Mouse (Mus musculus) thymus, postnatal 0 days (tissue): ENCODE results near the gene Zfyve27. TPM values are rescaled to one million over a fixed set of nuclear protein-coding genes. Genes with fewer than 3 reads are reported as not detected.
A peak's percentile ranks its signal among the peaks of the same experiment; 100 is the strongest.

Experiments
- DNase-seq: peaks from one replicate; pipeline ENCODE4 v3.0.0-alpha.2; 2015; ENCODE audit warnings: low spot score
- polyA plus RNA-seq: library from polyadenylated mRNA; unstranded; fragments of >200 nt; fragmentation: Nextera tagmentation; extraction: Ambion mirVana; gene quantifications from 2 replicates; pipeline ENCODE4 v1.2.1, GENCODE M21; 2015

The Zfyve27 gene
- polyA plus RNA-seq, 1 experiment from 2014 or later, result 31.4 TPM

- no peak for DNase-seq
These were observed 13.7 kb downstream of the Zfyve27 start for GRCm38 (mm10) chr19:42177461-42177860.

- DNase-seq, result no peak
These were observed 15.6 kb downstream of the Zfyve27 start for GRCm38 (mm10) chr19:42179356-42179755.

GRCm38 (mm10) chr19:42182673-42183072 is 18.9 kb downstream of the Zfyve27 start:
- DNase-seq, result no peak

- DNase-seq, result no peak
These were observed 26.0 kb downstream of the Zfyve27 start for GRCm38 (mm10) chr19:42189735-42190134.

GRCm38 (mm10) chr19:42190494-42190893 is 26.7 kb downstream of the Zfyve27 start:
- DNase-seq, result peak; percentile 34

GRCm38 (mm10) chr19:42193311-42193710 is 29.6 kb downstream of the Zfyve27 start:
- DNase-seq, result no peak

GRCm38 (mm10) chr19:42196378-42196777 is 32.6 kb downstream of the Zfyve27 start:
- DNase-seq, result no peak

GRCm38 (mm10) chr19:42197066-42197465 is 33.3 kb downstream of the Zfyve27 start:
- DNase-seq, result no peak

GRCm38 (mm10) chr19:42198026-42198425 is 34.3 kb downstream of the Zfyve27 start:
- no peak for DNase-seq

- no peak for DNase-seq
These were observed 38.1 kb downstream of the Zfyve27 start, which contains the start of gene Sfrp5 for GRCm38 (mm10) chr19:42201696-42202381. Sfrp5 (minus strand) TSS chr19:42202252.

GRCm38 (mm10) chr19:42202467-42202866 is 38.7 kb downstream of the Zfyve27 start:
- DNase-seq, result no peak

GRCm38 (mm10) chr19:42204306-42204705 is 40.6 kb downstream of the Zfyve27 start:
- no peak for DNase-seq

GRCm38 (mm10) chr19:42205201-42205600 is 41.5 kb downstream of the Zfyve27 start:
- DNase-seq, result no peak

GRCm38 (mm10) chr19:42209485-42209884 is 45.7 kb downstream of the Zfyve27 start:
- no peak for DNase-seq

- no peak for DNase-seq
These were observed 46.2 kb downstream of the Zfyve27 start for GRCm38 (mm10) chr19:42209976-42210375.

GRCm38 (mm10) chr19:42211936-42212335 is 48.2 kb downstream of the Zfyve27 start:
- no peak for DNase-seq

- no peak for DNase-seq
These were observed 50.9 kb downstream of the Zfyve27 start for GRCm38 (mm10) chr19:42214601-42215000.

GRCm38 (mm10) chr19:42216699-42217373 is 53.1 kb downstream of the Zfyve27 start:
- no peak for DNase-seq

- peak; percentile 12 for DNase-seq
These were observed 53.6 kb downstream of the Zfyve27 start for GRCm38 (mm10) chr19:42217374-42217763.

- no peak for DNase-seq
These were observed 62.7 kb downstream of the Zfyve27 start for GRCm38 (mm10) chr19:42226451-42226850.

- no peak for DNase-seq
These were observed 65.9 kb downstream of the Zfyve27 start for GRCm38 (mm10) chr19:42229499-42230287.

- DNase-seq, result no peak
These were observed 66.5 kb downstream of the Zfyve27 start for GRCm38 (mm10) chr19:42230288-42230568.
